Mouse (Mus musculus): Measurements from ENCODE around the gene Gm8369. TPM values are rescaled to one million over a fixed set of nuclear protein-coding genes. Genes with fewer than 3 reads are reported as not detected.

Gm8369 gene
- polyA plus RNA-seq, 1 experiment: not detected

- TF ChIP-seq GATA1 (IDR thresholded peaks at IDR 0.05; ENCODE audit: low read length): no peak
Measured at GRCm38 (mm10) chr19:11501326-11501725, 15.6 kb downstream of the Gm8369 start.

GRCm38 (mm10) chr19:11504857-11505256, 19.1 kb downstream of the Gm8369 start:
- no peak for TF ChIP-seq GATA1 (IDR thresholded peaks at IDR 0.05; ENCODE audit: low read length)

- no peak for TF ChIP-seq GATA1 (IDR thresholded peaks at IDR 0.05; ENCODE audit: low read length)
Measured at GRCm38 (mm10) chr19:11513458-11513857, 27.7 kb downstream of the Gm8369 start.

- no peak for TF ChIP-seq GATA1 (IDR thresholded peaks at IDR 0.05; ENCODE audit: low read length)
Measured at GRCm38 (mm10) chr19:11516246-11516645, 30.5 kb downstream of the Gm8369 start, which contains the start of gene Ms4a6b. TSS of gene Ms4a6b (plus strand) at chr19:11516512.

GRCm38 (mm10) chr19:11516845-11517244, 31.1 kb downstream of the Gm8369 start:
- no peak for TF ChIP-seq GATA1 (IDR thresholded peaks at IDR 0.05; ENCODE audit: low read length)

- TF ChIP-seq GATA1 (IDR thresholded peaks at IDR 0.05; ENCODE audit: low read length): no peak
Measured at GRCm38 (mm10) chr19:11520146-11520545, 34.4 kb downstream of the Gm8369 start.

- no peak for TF ChIP-seq GATA1 (IDR thresholded peaks at IDR 0.05; ENCODE audit: low read length)
Measured at GRCm38 (mm10) chr19:11533421-11533820, 47.7 kb downstream of the Gm8369 start.

GRCm38 (mm10) chr19:11533888-11534445, 48.2 kb downstream of the Gm8369 start:
- no peak for TF ChIP-seq GATA1 (IDR thresholded peaks at IDR 0.05; ENCODE audit: low read length)

- no peak for TF ChIP-seq GATA1 (IDR thresholded peaks at IDR 0.05; ENCODE audit: low read length)
Measured at GRCm38 (mm10) chr19:11536593-11536992, 50.9 kb downstream of the Gm8369 start, which contains the start of gene Ms4a4d. TSS of gene Ms4a4d (plus strand) at chr19:11536801.

- TF ChIP-seq GATA1 (IDR thresholded peaks at IDR 0.05; ENCODE audit: low read length): no peak
Measured at GRCm38 (mm10) chr19:11537336-11537735, 51.6 kb downstream of the Gm8369 start.

GRCm38 (mm10) chr19:11547911-11548310, 62.2 kb downstream of the Gm8369 start:
- TF ChIP-seq GATA1 (IDR thresholded peaks at IDR 0.05; ENCODE audit: low read length): no peak

- TF ChIP-seq GATA1 (IDR thresholded peaks at IDR 0.05; ENCODE audit: low read length): no peak
Measured at GRCm38 (mm10) chr19:11554726-11555125, 69.0 kb downstream of the Gm8369 start.

Other genes starting within 250 kb of the Gm8369 start
- not detected in 2 replicates for gene Ms4a1, start 219.7 kb upstream of the Gm8369 start, polyA plus RNA-seq (2012)
- not detected in 2 replicates for gene Ms4a5, start 202.1 kb upstream of the Gm8369 start, polyA plus RNA-seq (2012)
- not detected in 2 replicates for gene Ms4a14, start 171.5 kb upstream of the Gm8369 start, polyA plus RNA-seq (2012)
- gene Ms4a7, start 149.8 kb upstream of the Gm8369 start, polyA plus RNA-seq (2012): not detected in 2 replicates
- gene Ms4a4a, start 110.4 kb upstream of the Gm8369 start, polyA plus RNA-seq (2012): not detected in 2 replicates
- not detected in 2 replicates for gene Ms4a4c, start 81.2 kb upstream of the Gm8369 start, polyA plus RNA-seq (2012)
- not detected in 2 replicates for gene Ms4a4b, start 42.4 kb upstream of the Gm8369 start, polyA plus RNA-seq (2012)
- not detected in 2 replicates for gene Ms4a6c, start 16.6 kb upstream of the Gm8369 start, polyA plus RNA-seq (2012)
- gene Ms4a6b, start 30.6 kb downstream of the Gm8369 start, polyA plus RNA-seq (2012): not detected in 2 replicates
- not detected in 2 replicates for gene Ms4a4d, start 50.9 kb downstream of the Gm8369 start, polyA plus RNA-seq (2012)
- not detected in 2 replicates for gene Ms4a6d, start 118.9 kb downstream of the Gm8369 start, polyA plus RNA-seq (2012)
- not detected in 2 replicates for gene Ms4a2, start 137.8 kb downstream of the Gm8369 start, polyA plus RNA-seq (2012)
- not detected in 2 replicates for gene Ms4a3, start 154.9 kb downstream of the Gm8369 start, polyA plus RNA-seq (2012)
- not detected in 2 replicates for gene Oosp2, start 174.6 kb downstream of the Gm8369 start, polyA plus RNA-seq (2012)
- not detected in 2 replicates for gene Oosp1, start 205.2 kb downstream of the Gm8369 start, polyA plus RNA-seq (2012)
- not detected in 2 replicates for gene Oosp3, start 211.1 kb downstream of the Gm8369 start, polyA plus RNA-seq (2012)